Mouse (Mus musculus) heart, adult 2 months (tissue): ENCODE data around the gene Ltbp4.

Experiments
- CTCF ChIP-seq: fragments of 200-600 bp; IDR thresholded peaks from 2 replicates; pipeline ENCODE4 v1.8.1; 2022; ENCODE audit warnings: antibody characterized with exemption, mild to moderate bottlenecking, moderate library complexity
- POLR2A ChIP-seq: fragments of 200-500 bp; IDR thresholded peaks from 2 replicates; pipeline ENCODE4 v1.6.1; 2011; ENCODE audit warnings: mild to moderate bottlenecking, low read depth, low read length, control low read depth; ENCODE audit not compliant: insufficient read depth

DNA sequence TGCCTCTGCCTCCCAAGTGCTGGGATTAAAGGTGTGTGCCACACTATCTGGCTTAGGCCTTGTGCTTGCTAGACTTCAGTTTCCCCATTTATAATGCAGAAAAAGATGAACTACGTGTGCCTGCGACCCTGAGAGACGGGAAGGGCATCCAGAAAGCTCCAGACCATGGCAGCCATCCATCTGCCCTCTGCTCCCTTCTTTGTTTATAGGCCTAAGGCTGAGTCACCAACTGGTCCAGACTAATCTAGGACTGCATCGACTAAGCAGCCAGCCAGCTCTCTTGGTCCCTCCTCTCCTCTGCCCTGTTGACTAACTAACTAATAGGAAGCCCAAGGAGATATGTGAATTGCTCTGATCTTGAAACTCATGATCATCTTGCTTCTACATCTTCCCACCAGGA, 41.5 kb downstream of the Ltbp4 start:
- TF ChIP-seq CTCF (no peak), POLR2A (no peak)
